Mouse (Mus musculus) E14TG2a.4 (cell line): ENCODE results near the gene Esrp2.
A peak's percentile ranks its signal among the peaks of the same experiment; 100 is the strongest.

Experiments used
- CTCF ChIP-seq: conservative IDR thresholded peaks from 2 replicates; pipeline ENCODE4 v1.5.1; 2014; ENCODE audit warnings: low read length
- NANOG ChIP-seq: IDR thresholded peaks from 2 replicates; pipeline ENCODE4 v1.6.1; 2014; ENCODE audit warnings: borderline replicate concordance, low read length, mixed read lengths

DNA sequence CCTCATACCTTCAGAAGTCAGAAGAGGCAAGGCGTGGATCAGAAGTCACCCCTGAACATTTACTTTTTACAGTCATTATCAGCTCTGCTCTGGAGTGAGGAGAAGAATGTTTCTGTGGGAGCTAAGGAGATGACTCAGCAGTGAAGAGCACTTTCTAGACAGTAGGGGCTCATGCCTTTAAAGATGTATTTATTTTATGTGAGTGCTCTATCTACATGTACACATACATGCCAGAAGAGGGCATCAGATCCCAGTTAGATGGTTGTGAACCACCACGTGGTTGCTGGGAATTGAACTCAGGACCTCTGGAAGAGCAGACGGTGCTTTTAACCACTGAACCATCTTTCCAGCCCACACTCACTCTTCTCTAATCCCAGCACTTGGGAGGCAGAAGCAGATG lies 9.7 kb downstream of the Esrp2 start:
- 0 out of 2 replicates have a peak, but pooled peaks have one; percentile 8 for TF ChIP-seq CTCF
- no peak for TF ChIP-seq NANOG
